Mouse (Mus musculus) 3134 (cell line): ENCODE measurements around the gene Pdk3.

Source experiments
- DNase-seq: peaks from one replicate; pipeline ENCODE4 v3.0.0-alpha.2; 2011; ENCODE audit warnings: low spot score; ENCODE audit not compliant: insufficient read length; ENCODE audit errors: extremely low read depth

Pdk3 gene

DNA sequence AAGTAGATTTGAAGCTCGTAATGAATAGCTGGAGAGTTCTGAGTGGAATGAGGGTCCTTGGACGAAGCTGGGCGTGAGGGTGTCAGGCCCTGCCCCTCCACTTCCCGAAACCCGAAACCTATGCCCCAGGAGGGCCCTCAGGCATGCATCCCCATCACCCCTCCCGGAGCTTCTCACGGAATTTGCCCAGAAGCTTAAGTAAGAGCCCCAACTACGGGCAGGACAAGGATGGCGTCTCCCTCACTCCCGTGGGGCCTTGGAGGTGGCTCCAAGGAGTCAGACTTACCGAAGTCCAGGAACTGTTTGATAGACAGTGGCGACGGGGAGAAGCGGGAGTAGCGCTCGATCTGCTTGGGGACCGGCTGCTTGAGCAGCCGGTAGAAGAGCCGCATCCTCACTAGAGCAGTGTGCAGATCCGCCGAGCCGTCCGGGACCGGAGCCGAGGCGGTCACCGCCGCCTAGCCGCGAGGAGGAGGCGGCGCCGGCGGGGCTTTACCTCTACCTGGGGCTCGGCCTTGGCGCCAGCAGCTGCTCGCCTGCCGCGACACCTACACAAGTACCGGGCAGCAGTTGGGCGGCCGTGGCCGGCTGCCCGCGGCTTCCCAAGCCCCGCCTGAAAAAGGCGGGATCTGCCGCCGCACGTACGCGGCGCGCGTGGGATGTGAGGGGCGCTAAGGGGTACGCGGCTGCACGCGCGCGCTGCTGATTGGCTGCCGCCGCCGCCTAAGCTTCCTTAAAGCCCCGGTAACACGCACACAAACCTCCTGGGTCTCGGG is at the start of gene Pdk3:
Pdk3 (minus strand) TSS at position 641 of the 776 bp plus-strand sequence.
- peak; percentile 96 for DNase-seq

DNA sequence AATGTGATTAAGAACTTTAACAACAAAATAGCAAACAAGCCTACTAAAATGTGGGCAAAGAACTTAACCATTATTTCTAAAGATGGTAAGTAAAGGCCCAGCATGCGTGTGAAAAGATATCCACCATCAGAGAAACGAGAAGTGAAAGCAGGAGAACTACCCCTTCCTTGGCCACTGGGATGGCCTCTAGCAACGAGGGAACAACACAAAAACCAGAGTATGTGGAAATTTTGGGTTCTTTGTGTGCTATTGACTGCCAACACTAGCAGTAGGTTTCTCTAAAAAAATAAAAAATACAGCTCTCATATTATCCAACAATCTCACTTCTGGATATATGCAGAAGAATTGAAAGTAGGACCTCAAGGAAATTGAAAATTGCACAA is 45.6 kb upstream of the Pdk3 start:
- no peak for DNase-seq

DNA sequence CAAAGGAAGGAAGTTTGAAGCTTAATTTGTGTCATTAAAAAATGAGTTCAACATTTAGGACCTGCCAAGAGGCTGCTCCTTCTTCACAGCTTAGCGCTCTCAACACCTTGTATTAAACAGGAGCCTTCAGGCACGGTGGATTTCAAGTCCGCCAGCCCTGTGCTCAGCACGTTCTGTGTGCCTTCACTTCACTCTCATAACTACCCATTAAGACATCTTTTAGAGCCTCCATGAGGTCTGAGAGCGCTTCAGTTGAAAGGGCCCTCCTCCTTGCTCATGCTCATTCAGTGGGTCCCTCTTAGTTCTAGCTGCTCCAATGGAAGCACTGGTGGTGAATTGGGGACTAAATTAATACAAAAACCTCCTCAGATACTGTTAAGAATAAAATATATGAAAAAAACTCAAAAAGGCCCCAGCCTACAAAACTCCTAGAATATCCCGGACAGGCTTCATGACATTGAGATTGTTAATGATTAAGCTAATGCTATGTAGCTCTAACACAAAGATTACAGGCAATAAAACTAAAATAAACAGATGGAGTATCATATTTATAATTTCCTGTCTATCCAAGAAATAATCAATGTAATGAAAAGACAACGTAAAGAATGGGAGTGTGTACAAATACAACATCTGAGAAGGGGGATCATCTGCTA is 45.1 kb upstream of the Pdk3 start:
- DNase-seq, result no peak

DNA sequence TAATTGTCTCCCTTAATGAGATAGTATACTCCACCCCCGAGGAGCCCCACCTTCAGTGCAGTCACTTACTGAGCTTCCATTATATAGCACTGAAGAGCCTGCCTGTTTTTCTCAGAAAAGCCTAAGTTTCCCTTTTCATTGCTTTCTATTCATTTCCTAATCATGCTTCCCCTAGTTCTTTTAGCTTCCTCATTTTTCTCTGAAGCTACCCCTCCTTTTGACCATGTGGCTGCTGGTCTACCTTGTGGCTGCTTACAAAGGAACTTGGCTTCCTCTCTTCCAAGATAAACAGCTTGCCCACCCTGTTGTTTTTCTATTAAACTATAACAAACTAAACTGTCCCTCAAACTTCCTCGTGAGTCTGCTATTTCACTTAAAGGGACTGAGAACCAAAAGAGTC is 31.4 kb upstream of the Pdk3 start:
- DNase-seq, result no peak

DNA sequence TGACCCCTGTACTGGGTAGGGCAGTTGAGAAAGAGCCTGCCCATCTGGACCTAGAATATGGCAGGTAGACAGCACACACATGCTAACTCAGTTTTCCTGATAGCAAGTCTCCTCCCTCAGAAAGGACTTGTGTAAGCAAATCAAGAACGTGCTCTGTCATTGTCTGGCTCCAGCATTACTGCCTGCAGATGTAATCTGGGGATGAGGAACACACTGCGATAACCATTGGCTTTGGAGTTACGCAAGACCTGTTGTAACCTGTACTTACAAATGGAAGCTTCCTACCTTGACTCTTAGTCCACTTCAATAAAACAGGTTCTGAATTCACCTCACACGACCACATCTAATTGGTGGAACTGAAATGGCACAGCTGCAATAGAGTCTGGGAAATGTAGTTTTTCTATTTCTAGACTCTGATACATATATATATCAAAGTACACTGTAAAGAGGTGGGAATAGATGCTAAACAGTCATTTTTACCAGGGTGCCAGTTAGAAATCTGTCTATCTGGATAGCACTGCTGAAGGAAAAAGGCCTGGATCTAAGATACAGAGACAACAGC is 30.6 kb upstream of the Pdk3 start:
- no peak for DNase-seq

DNA sequence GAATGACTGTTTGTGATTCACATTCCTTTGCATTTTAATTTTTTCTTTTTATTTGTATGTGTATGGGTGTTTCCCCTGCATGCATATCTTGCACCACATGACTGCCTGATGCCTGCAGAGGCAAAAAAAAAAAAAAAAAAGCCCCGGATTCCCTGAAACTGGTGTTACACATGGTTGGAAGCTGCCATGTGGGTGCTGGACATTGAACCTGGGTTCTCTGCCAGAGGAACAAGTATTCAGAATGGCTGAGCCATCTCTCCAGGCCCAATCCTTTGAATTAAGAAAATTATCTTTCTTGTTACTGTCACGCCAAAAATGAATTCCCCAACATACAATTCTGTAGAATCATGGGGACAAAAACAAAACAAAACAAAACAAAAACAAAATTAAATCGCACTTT is 25.8 kb upstream of the Pdk3 start:
- DNase-seq, result no peak

DNA sequence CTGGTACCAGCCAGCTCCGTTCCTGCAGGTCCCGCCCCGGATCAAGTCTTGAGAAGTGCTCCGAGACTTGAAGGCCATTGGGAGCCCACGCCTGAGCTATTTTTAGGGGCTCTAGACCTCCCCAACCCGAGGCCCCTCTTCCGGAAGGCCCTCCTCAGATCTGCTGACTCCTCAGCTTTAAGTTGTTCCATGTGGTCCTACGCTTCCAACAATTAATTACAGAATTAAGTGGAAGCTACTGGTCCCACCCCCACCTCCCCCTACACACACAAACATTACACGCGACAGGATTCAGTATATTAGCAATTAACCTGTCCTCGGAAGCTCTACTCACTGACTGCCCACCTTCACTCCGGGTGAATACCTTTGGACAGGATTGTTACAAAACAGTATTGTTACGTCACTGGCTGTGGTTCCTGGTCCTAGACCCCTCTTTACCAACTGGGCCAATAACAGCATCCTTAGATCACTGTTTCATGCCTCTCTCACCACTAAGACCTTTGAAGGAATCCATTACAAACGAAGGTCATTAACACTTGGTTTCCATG is 410 bp upstream of the Pdk3 start:
- no peak for DNase-seq

DNA sequence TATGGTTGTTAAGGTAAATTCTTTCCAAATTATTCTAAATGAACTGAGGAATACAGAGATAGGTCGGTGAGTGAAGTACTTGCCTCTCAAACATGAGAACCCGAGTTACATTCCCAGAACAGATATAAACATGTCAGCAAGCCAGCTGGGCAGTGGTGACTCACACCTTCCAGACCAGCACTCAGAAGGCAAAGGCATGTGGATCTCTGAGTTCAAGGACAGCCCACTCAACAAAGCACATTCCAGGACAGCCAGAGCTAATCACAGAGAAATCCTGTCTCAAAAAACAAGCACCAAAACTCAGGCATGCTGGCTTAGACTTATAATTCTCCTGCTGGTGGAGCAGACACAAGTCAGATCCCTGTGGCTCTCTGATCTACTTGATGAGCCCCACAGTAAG is 6.2 kb downstream of the Pdk3 start:
- DNase-seq, result peak; percentile 47

DNA sequence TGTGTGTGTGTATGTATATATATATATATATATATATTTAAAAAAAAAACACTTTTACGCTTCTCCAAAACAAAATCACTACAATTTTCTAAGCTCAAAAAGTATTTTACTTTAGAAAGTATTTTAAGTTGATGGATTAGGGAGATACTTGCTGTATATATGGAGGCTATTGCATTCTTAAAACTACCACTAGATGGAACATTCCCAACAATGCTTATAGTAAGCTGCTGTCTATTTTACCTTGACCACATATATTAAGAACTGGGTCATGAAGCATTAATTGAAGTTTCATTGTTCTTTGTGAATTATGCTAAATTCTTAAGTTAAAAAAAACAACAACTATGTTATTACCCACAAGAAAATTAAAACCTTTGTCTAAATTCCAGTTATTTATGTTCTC is 24.0 kb downstream of the Pdk3 start:
- no peak for DNase-seq

DNA sequence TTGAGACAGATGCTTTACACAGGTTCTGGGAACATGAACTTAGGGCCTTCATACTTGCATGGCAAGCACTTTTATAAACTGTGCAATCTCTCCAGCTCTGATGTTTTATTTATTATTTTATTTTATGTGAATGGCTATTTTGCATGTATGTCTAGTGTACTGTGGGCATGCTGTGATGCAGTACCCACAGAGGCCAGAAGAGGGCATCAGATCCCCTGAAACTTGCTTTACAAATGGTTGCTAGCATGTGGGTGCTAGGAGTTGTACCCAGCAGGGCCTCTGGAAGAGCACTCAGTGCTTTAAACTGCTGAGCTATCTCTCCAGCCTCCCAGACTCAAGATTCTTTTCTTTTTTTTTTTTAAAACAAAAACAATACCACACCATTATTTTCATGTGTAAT is 38.8 kb downstream of the Pdk3 start:
- DNase-seq, result peak; percentile 9

DNA sequence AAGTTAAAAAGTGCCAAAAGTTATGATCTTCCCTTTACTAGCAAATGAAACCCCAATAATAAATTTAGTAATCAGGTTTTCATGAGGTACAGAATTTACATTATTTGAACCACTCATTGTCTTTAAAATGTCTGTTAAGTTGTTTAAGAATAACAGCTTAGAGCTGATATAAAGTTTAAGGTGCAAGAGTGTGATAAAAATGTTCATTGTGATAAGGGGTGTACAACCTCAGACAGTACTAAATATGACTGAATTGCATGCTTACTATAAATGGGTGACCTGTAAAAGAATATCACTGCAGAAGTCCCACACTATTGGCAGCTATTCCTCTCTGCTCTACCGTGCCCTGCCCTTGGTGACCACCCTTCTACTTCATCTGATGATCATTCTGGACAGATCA is 42.4 kb downstream of the Pdk3 start:
- no peak for DNase-seq

DNA sequence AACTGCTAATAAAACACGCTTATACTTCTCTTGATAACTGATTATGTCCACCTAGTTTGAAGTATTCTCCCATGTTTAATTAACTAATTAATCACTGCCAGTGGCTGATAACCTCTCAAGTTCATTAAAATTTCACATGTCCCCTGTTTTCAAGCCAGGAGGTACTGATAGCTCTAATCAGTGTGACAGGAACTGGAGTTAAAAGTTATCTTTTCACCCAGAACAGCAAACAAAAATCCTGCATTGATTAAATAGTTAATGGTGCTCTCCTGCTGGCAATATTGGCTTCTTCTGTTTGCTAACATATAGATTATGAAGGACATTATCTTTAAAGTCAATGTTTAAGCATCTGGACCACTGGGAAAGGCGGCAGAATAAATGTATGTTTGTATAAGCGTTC is 71.2 kb downstream of the Pdk3 start:
- DNase-seq, result no peak

DNA sequence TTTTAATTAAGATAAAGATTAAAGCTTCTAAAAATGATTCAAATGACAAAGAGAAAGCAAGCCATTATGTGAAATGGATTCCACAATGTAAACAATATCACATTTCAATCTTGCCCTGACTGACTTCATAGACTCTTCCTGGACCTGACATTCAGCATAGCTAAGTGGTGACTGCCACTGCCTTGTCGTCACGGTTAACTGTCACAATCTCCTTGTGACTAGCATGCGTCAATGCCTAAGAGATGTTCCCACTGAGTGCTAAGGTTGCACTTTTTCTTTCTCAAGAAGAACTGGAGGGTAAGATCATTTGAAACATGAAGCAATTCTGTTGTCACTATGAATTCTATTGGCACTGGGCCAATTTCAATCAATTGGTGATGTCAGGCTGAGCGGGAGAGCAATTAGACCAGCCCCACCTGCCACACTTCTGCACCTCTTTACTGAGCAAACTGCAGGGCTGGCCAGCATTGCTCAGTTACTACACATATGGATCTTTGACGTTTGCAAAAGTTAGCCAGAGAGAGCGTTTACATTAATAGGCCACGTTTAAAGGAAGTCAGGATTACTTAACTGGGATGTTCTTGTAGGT is 75.0 kb downstream of the Pdk3 start:
- DNase-seq, result no peak

DNA sequence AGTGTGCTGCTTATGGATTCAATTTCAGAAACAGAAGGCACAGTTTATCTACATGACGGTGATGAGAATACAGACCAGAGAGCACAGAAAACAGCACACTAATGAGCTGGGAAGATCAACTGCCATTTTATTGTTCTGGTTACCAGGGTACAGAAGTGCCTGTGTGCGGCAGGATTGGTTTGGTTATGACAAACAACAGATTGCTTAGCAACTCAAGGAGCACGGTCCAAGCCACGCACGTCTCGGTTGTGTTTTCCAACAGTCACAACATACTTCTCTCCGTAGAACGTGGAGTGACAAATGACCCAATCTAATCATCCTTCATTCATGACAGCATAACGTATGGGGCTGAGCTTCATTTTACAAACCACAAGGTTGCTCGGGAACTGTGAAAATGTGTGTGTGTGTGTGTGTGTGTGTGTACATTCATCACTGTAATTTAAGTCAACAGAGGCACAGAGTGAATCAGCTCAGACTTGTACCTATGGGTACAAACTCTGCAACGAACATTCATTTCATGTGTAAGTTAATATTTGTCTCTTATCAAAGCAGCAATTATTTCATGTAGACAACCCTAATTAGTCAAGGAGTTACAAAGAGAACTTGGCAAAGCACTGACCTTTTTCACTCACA is 76.7 kb downstream of the Pdk3 start:
- DNase-seq, result no peak

DNA sequence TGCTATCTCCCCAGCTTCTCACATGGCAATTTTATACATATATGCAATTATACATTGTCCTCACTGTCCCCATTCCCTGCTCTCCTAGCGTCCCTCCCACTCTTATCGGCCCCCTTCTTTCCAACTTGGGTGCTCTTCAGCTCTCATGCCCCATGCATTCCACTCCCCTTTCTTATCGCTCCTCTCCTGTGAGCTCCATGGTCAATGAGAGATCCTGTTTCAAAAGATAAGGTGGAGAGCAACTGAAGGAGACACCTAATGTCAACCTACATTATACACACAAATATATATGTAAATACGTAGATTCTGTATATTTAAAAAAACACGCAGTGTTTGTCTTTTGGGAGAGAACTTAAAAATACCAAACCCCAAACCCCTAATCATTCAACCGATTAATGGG is 81.4 kb downstream of the Pdk3 start:
- no peak for DNase-seq

DNA sequence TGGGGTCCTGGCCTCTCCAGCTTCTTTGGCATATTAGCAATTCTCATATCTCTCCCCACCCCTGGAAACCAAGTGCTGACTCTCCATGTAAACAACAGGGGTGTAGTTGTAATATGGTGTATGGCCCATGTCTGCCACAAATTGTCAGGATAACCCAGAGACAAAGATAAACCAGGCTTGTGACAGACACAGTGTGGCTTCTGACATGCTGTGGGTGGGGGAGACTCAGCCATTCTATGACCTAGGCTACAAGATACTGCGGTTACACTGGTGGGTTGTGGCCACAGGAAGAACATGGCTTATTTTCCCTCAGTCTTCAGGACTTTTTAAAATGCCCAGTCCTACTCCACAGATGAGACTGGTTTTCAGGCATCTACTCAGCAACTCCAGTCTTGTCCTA is 82.8 kb downstream of the Pdk3 start:
- no peak for DNase-seq

DNA sequence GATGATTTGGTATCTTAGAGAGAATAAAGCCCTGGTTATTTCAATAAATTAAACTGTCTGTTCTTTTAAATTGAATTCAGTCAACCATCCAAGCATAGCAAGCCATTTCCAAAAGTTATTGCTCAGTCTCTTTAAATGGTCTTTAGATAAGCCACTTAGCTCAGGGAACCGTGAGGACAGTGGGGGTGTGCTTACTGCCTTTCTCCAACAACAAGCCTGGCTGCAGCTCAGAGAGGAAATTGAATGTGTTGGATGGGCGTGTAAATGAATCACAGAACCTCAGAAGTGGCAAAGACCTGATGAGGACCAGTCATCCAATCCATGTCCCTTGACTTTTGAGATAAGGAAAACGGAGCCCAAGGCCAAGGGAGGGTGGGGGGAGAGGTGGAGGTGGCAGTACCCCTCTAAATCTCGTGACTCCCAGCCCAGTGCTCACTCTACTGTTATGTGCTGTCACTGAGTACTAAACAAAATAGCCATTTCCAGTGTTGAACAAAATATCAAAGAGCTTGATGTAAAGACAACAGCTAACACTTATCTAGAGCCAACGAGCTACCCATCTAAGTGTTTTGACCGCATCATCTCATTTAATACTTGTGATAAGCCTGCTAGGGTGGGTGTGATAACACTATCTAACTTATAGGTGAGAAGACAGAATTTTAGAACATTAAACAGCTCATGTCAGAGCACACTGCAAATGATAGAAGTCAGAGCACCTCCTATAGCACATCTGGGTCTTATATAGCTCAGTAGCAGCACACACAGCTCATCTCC is 98.8 kb downstream of the Pdk3 start:
- no peak for DNase-seq

DNA sequence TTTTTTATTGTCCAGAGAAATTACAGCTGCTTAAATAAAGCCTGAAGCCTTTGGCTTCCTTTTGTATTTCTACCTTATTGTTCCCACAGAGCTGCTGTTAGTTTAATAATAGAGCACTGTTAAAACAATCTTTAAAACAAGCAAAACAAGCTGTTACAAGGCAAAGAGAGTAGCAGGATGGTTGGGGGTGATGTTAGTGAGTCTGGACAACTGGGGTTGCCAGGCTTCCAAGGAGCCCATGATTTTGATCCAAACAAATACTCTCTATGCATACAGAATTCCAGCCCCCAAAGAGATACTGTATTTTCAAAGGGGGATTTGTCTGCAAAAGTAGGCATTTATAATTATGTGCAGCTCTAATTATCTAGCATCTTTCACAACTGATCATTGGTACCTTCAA is 99.6 kb downstream of the Pdk3 start:
- no peak for DNase-seq

DNA sequence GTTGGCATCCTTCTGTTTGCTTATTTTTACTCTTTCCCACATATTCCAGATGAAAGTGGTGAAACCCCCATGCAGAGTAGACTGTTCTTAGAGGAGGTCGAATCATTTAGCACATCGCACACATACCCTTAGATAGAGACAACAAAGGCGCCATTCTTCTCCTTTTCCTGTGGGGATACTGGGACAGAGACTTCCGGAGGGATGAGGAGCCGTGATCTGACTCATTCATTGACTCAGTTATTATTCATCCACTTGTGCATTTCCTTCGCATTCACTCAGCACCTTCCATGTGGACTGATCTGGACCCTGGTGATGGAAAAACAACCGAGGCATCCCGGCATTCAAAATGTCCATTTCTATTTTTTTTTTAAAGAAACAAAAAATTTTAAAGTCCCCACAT is 101.1 kb downstream of the Pdk3 start:
- DNase-seq, result peak; percentile 42

DNA sequence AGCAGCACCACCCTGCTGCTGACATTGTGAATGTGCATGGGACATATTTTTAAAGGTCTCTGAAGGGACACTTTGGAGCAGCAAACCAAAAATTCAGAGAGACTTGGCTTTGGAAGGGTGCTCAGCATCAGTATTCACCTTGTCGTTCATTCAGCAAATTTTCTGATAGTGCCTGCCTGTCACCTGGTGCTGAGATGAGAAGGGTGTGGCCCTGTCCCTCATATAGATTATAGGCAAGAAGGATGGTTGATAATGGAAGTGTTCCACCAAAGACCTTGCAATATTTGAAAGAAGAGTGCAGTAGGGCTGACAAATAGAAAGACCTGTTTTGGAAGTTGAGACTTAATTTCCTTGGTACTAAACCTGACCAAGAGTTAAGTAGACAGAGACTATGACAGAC is 102.5 kb downstream of the Pdk3 start:
- no peak for DNase-seq
